Mouse (Mus musculus) liver, adult 2 months (tissue): ENCODE data around the gene Mettl26. TPM values are rescaled to one million over a fixed set of nuclear protein-coding genes. Genes with fewer than 3 reads are reported as not detected.

Source experiments
- DNase-seq: peaks from one replicate; pipeline ENCODE4 v3.0.0-alpha.2; 2011; ENCODE audit warnings: low read depth, low spot score; ENCODE audit errors: extremely low read depth
- H3K27ac ChIP-seq: fragments of 200-500 bp; replicated peaks from 2 replicates; pipeline ENCODE4 v1.5.1; 2012; ENCODE audit warnings: low read depth, mild to moderate bottlenecking, control low read depth, inconsistent platforms, low read length; ENCODE audit not compliant: insufficient read depth
- H3K27me3 ChIP-seq: fragments of 200-500 bp; 2 replicates; pipeline ENCODE4 v1.6.1; 2012; ENCODE audit warnings: mild to moderate bottlenecking, moderate library complexity, low read length, inconsistent platforms; ENCODE audit not compliant: control insufficient read depth, insufficient read depth
- H3K36me3 ChIP-seq: fragments of 200-500 bp; 2 replicates; pipeline ENCODE4 v1.6.1; 2012; ENCODE audit warnings: low read length, inconsistent platforms; ENCODE audit not compliant: control insufficient read depth, insufficient read depth
- H3K4me1 ChIP-seq: fragments of 200-500 bp; 2 replicates; pipeline ENCODE4 v1.6.1; 2011; ENCODE audit warnings: low read length; ENCODE audit not compliant: control insufficient read depth, insufficient read depth
- H3K4me3 ChIP-seq: fragments of 200-500 bp; 2 replicates; pipeline ENCODE4 v1.5.1; 2011; ENCODE audit warnings: low read depth, mild to moderate bottlenecking, control low read depth, low read length, moderate library complexity; ENCODE audit not compliant: insufficient read depth
- H3K79me2 ChIP-seq: fragments of 200-500 bp; 2 replicates; pipeline ENCODE4 v1.6.1; 2012; ENCODE audit warnings: inconsistent platforms, mild to moderate bottlenecking, low read length, moderate library complexity; ENCODE audit not compliant: control insufficient read depth, insufficient read depth
- H3K9ac ChIP-seq: fragments of 200-500 bp; 2 replicates; pipeline ENCODE4 v1.6.1; 2012; ENCODE audit warnings: low read depth, mild to moderate bottlenecking, control low read depth, inconsistent platforms, low read length
- CTCF ChIP-seq: fragments of 200-500 bp; IDR thresholded peaks from 2 replicates; pipeline ENCODE4 v1.5.1; 2011; ENCODE audit warnings: low read depth, low read length, control low read depth
- POLR2A ChIP-seq: fragments of 200-500 bp; IDR thresholded peaks from 2 replicates; pipeline ENCODE4 v1.6.1; 2011; ENCODE audit warnings: low read length, control low read depth; ENCODE audit not compliant: insufficient read depth; ENCODE audit errors: extremely low read depth
- WGBS: fragments of 180-500 bp; shearing (Covaris S2); methylation state at CpG from one replicate; pipeline ENCODE4 v1.1.7; 2018; 5-methylcytosine and 5-hydroxymethylcytosine counted together
- polyA plus RNA-seq: library from polyadenylated mRNA; depleted of rRNA; stranded (reverse); fragments of >200 nt; gene quantifications from 2 replicates; pipeline ENCODE4 v1.2.3, GENCODE M21; 2012
- total RNA-seq: library from RNA; depleted of rRNA; stranded (reverse); fragments of >200 nt; gene quantifications from 2 replicates; pipeline ENCODE4 v1.2.3, GENCODE M21; 2014

Gene Mettl26
- total and polyA plus RNA-seq, 2 experiments, result 131 to 415 TPM

GRCm38 (mm10) chr17:25843636-25844395 lies 31.1 kb upstream of the Mettl26 start:
- Histone ChIP-seq H3K79me2 (peaks cover 15% of the 10 kb centered on the region; the same call in 1 of the 2 replicates), H3K27me3 (no peaks in the 10 kb centered on the region), H3K4me3 (peak overlapping the region; percentile 95), H3K9ac (peak overlapping the region; percentile 96), H3K4me1 (peaks cover 21% of the 10 kb centered on the region), H3K36me3 (0 out of 2 replicates have a peak, but pooled peaks cover 2% of the 10 kb centered on the region), H3K27ac (peak overlapping the region; percentile 76)
- WGBS, result under 1% methylated on average over 38 of the region's 38 CpGs
- DNase-seq, result no peak
- no peak for TF ChIP-seq CTCF
- TF ChIP-seq POLR2A, result no peak

DNA sequence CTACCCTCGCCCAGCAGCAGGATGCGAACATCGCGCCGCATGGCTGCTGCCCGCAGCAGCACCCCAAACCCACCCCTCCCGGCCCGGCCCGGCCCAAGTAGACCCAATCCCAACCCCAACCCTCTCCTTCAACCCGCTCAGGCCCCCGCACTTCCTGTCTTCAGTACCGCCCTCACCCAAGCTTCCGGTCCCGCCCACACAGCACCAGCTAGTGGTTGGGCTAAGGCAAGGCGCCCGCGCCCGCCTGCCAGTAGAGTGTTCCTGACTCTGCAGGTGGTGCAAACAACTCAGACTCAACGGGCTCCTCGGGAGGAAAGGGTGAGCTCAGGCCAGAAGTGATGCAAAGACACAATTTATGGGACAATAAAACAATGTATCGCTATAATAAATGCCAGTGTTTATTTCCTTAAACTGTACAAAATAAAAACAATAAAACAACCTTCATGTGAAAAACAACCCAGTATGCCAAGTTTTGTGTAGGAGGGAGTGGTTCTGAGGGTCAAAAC lies 30.4 kb upstream of the Mettl26 start, which contains the start of gene Rhot2:
TSS of gene Rhot2 (minus strand) at position 456 of the 506 bp plus-strand sequence.
- peak; percentile 83; the same call in 1 of the 2 replicates for TF ChIP-seq POLR2A
- TF ChIP-seq CTCF, result peak; percentile 61
- WGBS, result under 1% methylated on average over 21 of the region's 21 CpGs
- Histone ChIP-seq H3K9ac (peak within 1 kb of the TSS; percentile 96), H3K4me3 (peak within 1 kb of the TSS; percentile 95), H3K36me3 (0 out of 2 replicates have a peak, but pooled peaks cover 2% of the 10 kb centered on the region), H3K4me1 (peaks cover 15% of the 10 kb centered on the region), H3K79me2 (peaks cover 15% of the 10 kb centered on the region; the same call in 1 of the 2 replicates), H3K27me3 (no peaks in the 10 kb centered on the region), H3K27ac (peak within 1 kb of the TSS; percentile 76)
- DNase-seq, result peak; percentile 84

DNA sequence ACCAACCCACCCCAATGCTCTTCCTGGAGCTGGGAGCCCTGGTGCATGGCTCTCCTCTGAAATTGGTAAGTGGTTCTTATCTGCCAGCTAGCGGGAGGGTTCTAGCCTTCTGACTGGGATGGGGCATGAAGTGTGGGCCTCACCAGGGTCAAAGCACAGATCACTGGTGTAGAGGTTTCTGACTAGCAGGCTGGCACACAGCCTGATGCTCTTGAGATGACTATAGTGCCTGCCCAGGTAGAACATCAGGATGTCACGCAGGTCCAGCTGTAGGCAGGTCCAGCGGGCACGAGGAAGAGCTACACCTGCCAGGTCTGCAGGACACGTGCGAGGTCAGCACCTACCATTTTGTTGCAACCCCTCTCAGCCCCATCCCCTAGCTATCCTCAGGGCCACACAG lies 14.6 kb upstream of the Mettl26 start:
- no peaks in the 10 kb centered on the region for H3K36me3 ChIP-seq
- 92% methylated on average over 6 of the region's 6 CpGs for WGBS
- peaks cover 15% of the 10 kb centered on the region for H3K4me1 ChIP-seq
- no peak overlapping the region for H3K9ac ChIP-seq
- no peak overlapping the region for H3K4me3 ChIP-seq
- no peaks in the 10 kb centered on the region for H3K27me3 ChIP-seq
- H3K27ac ChIP-seq, result no peak overlapping the region
- TF ChIP-seq CTCF, result no peak
- no peak for TF ChIP-seq POLR2A
- DNase-seq, result no peak
- peaks cover 4% of the 10 kb centered on the region; the same call in 1 of the 2 replicates for H3K79me2 ChIP-seq

GRCm38 (mm10) chr17:25860832-25861703 lies 13.8 kb upstream of the Mettl26 start, which contains the start of gene Wdr90:
Gene Wdr90 (minus strand): TSS chr17:25861501.
- TF ChIP-seq CTCF (peak; percentile 42; the same call in 1 of the 2 replicates), POLR2A (peak; percentile 36; the same call in 1 of the 2 replicates)
- peak within 1 kb of the TSS; percentile 61 for H3K27ac ChIP-seq
- peaks cover 10% of the 10 kb centered on the region; the same call in 1 of the 2 replicates for H3K79me2 ChIP-seq
- peak within 1 kb of the TSS; percentile 71 for H3K4me3 ChIP-seq
- H3K27me3 ChIP-seq, result no peaks in the 10 kb centered on the region
- peak within 1 kb of the TSS; percentile 82 for H3K9ac ChIP-seq
- WGBS, result 5% methylated on average over 65 of the region's 65 CpGs
- DNase-seq, result peak; percentile 85
- peaks cover 22% of the 10 kb centered on the region for H3K4me1 ChIP-seq
- no peaks in the 10 kb centered on the region for H3K36me3 ChIP-seq

GRCm38 (mm10) chr17:25861704-25862612 lies 12.9 kb upstream of the Mettl26 start:
- TF ChIP-seq CTCF, result no peak
- TF ChIP-seq POLR2A, result no peak
- no peaks in the 10 kb centered on the region for H3K36me3 ChIP-seq
- H3K27ac ChIP-seq, result peak overlapping the region; percentile 61
- no peaks in the 10 kb centered on the region for H3K27me3 ChIP-seq
- H3K79me2 ChIP-seq, result peaks cover 17% of the 10 kb centered on the region; the same call in 1 of the 2 replicates
- H3K4me1 ChIP-seq, result peaks cover 29% of the 10 kb centered on the region
- H3K4me3 ChIP-seq, result peak overlapping the region; percentile 71
- no peak for DNase-seq
- H3K9ac ChIP-seq, result peak overlapping the region; percentile 82
- WGBS, result 8% methylated on average over 6 of the region's 6 CpGs
